Mouse (Mus musculus) central nervous system, embryonic 14 days (tissue): Measurements from ENCODE around the gene Ovch2. TPM values are rescaled to one million over a fixed set of nuclear protein-coding genes. Genes with fewer than 3 reads are reported as not detected.

ENCODE experiments used
- polyA plus RNA-seq: library from polyadenylated mRNA; depleted of rRNA; stranded (reverse); fragments of >200 nt; gene quantifications from 2 replicates; pipeline ENCODE4 v1.2.3, GENCODE M21; 2012; rRNA removed

Ovch2 gene
- not detected in 2 replicates for polyA plus RNA-seq

DNA sequence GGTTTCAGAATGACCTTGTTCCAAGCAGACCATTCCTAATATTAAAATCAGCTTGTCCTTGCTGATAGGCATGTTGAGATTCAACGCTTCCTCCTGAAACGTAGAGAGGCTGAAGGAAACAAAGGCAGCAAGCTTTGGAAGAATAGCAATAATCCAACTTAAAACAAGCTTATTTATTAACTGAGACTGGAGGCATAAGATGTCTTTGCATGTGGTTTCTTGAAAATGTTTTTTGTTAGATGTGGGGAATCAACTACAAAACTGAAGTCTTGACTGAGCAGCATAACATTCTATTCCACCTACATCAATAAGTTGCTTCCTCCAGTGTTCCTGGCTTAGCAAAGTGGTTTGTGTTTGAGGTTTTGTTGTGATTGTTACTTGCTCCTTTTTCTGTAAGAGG, at the start of gene Ovch2:
Gene Ovch2, minus strand, starts transcription at position 101 of the 400 bp plus-strand sequence.

DNA sequence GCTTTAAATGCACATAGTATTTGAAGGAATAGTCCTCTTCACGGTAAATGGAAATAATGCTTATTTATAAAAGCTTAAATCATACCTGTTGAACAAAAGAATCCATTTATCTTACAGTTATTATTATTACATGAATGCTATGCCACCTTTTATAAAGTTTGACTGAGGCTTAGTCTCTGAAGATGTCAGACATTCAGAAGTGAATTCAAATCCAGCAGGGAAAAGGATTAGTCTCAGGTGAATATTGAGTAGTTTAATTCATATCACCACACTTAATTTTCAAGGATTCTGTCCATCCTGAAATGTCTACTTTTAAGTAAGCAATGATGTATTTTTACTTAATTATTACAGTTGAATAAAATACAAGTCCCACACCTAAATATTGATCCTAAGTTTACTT, 46.4 kb upstream of the Ovch2 start, which contains the start of gene Olfr470:
Gene Olfr470, minus strand, starts transcription at position 101 of the 400 bp plus-strand sequence.

DNA sequence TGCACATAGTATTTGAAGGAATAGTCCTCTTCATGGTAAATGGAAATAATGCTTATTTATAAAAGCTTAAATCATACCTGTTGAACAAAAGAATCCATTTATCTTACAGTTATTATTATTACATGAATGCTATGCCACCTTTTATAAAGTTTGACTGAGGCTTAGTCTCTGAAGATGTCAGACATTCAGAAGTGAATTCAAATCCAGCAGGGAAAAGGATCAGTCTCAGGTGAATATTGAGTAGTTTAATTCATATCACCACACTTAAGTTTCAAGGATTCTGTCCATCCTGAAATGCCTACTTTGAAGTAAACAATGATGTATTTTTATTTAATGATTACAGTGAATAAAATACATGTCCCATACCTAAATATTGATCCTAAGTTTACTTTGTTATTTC, 24.4 kb upstream of the Ovch2 start, which contains the start of gene Olfr469:
Gene Olfr469, minus strand, starts transcription at position 101 of the 400 bp plus-strand sequence.

DNA sequence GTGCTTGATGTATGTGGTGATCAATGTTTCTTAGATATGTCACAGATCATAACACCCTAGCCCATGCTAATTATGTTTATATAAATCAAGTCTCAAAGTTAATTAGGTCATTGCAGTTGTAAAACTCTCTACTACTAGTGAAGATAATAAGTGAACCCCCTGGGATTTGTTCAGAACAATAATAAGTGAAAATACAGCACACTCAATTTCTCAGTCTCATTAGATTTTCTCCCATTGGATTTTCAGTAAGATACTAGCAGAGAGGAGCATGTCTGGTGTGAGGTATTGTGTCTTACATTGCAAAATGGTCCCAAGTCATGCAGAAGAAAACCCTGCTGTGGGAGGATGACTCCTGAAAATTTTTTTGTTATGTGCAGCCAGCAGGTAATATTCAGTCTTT, 11.0 kb upstream of the Ovch2 start, which contains the start of gene Olfr467:
Gene Olfr467, plus strand, starts transcription at position 301 of the 400 bp plus-strand sequence.

DNA sequence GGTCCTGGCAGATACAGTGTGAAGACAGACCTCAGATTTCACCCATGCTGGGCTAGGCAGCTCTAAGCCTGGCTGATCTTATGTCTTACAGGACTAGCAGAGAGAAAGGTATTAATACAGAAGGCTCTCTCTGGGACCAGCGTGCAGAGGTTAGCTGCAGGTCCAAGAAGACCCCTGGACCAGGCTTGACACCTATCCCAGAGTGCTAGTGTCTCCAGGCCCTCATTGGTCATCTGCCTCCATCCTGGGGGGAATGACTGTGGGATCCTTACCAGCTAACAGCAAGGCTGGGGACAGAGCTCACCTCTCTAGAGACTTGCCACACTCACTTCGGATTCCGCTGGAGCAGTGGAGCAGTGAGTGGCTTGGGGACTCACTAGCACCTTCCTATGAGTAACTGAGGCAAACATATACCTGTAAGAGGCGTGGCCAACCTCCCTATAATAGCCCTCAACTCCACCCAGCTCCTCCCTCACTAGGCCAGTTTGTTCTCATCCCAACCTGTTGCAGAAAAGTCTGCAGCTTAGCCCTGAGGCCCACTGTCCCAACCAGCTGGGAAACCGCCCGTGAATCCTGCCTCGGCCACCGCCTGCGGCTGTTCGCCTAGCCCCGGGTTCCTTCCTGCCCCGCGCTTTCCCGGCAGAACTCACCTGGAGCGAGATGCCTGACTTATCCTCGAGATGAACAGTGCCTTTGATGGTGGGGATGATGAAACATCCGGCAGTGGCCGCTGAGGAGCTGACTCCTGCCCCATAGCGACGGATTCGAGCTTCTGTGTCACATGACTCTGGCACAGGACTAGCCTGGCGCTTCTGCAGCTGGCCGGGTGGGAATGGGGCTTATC, 43.5 kb downstream of the Ovch2 start, which contains the start of gene Cyb5r2:
Gene Cyb5r2, minus strand, starts transcription at position 725 of the 844 bp plus-strand sequence.

Other genes starting within 250 kb of the Ovch2 start
- gene Olfml1, start 233.8 kb downstream of the Ovch2 start, polyA plus RNA-seq = 3.3 and 7.1 TPM in 2 replicates
- 3.2 and 6.2 TPM in 2 replicates for gene Ppfibp2, start 206.0 kb downstream of the Ovch2 start, polyA plus RNA-seq
- not detected in 2 replicates for gene 5330417H12Rik, start 176.0 kb downstream of the Ovch2 start, polyA plus RNA-seq
- gene Cyb5r2, start 43.2 kb downstream of the Ovch2 start, polyA plus RNA-seq = 0.09 and 0.11 TPM in 2 replicates
- gene Olfr467, start 11.1 kb upstream of the Ovch2 start, polyA plus RNA-seq = not detected in 2 replicates
- not detected in 2 replicates for gene Olfr469, start 24.3 kb upstream of the Ovch2 start, polyA plus RNA-seq
- not detected in 2 replicates for gene Olfr470, start 46.3 kb upstream of the Ovch2 start, polyA plus RNA-seq
- gene Olfr472, start 96.7 kb upstream of the Ovch2 start, polyA plus RNA-seq = not detected in 2 replicates
- gene Olfr473, start 129.2 kb upstream of the Ovch2 start, polyA plus RNA-seq = not detected in 2 replicates
- not detected in 2 replicates for gene Olfr474, start 153.4 kb upstream of the Ovch2 start, polyA plus RNA-seq
- gene Olfr476, start 163.6 kb upstream of the Ovch2 start, polyA plus RNA-seq = not detected in 2 replicates
- gene Olfr477, start 185.5 kb upstream of the Ovch2 start, polyA plus RNA-seq = not detected in 2 replicates
- gene Olfr478, start 232.8 kb upstream of the Ovch2 start, polyA plus RNA-seq = not detected in 2 replicates
- not detected in 2 replicates for gene Olfr479, start 249.5 kb upstream of the Ovch2 start, polyA plus RNA-seq